Mouse (Mus musculus): ENCODE results near the gene Gm21173.
"Not testable (repeated sequence)": the region's sequence is repeated elsewhere in the genome, so short reads cannot be mapped to it uniquely, and the experiment has no call there.

Gm21173 gene

GRCm38 (mm10) chrY:76761300-76761699, at the start of gene Gm21173:
Gm21173 (plus strand) TSS chrY:76761600.
- CTCF ChIA-PET: not testable (repeated sequence)
